17 mouse cellular contexts compared by ENCODE assay signal in the genomic region with DNA sequence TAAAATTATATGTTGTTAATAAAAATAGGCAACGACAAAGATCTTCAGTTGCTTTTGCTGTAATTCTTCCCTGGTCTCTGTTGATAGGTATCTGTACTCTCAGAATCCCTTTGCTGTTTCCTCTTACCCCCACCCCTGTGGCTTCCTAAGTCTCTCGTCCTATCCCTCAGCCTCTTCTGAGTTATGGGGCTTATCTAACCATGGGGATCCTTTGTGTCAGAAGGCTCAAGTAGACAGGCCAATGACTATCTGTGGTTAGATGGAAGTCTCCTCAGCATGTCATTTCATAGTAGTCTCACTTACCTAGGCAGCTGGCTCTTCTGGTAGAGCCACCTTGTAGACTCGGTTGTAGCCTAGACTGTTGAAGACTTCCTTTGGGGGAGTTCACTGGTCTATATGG. TPM values are rescaled to one million over a fixed set of nuclear protein-coding genes. Genes with fewer than 3 reads are reported as not detected.
A peak's percentile ranks its signal among the peaks of the same experiment; 100 is the strongest.
DNase-seq lines count a peak whose midpoint lies in the region; TF ChIP-seq lines count a peak whose summit lies in the region.
"Had no signal": no experiment of that assay in that cellular context is flagged by ENCODE, and none has a peak within 500 bp of the region (broad histone marks: within the 10 kb centered on the region; RNA-seq: fewer than 3 reads in every experiment).

No protein-coding gene starts in this region.

- no peaks in the 10 kb centered on the region for H3K27me3 ChIP-seq in MEL (ENCODE audit: control insufficient read depth in 1 of 2, insufficient read depth in 2 of 2, low read length in 2 of 2)
- H3K27me3 ChIP-seq: Patski had no signal

- peak; percentile 66 for DNase-seq in MEL (ENCODE audit: low read depth, low spot score)
- no peak for DNase-seq in layer of hippocampus, postnatal 25 days (ENCODE audit: extremely low spot score in 1 of 2, low spot score in 1 of 2)
- DNase-seq: adrenal gland, adult 2 months; adrenal gland, adult 8-10 months; adrenal gland, postnatal 10 days; adrenal gland, postnatal 14 days; adrenal gland, postnatal 25 days; adrenal gland, postnatal 36 days; B cell, adult 2 months; cerebellum, adult 11 months; cerebellum, adult 11-12 months; cerebellum, adult 18-20 months; cerebellum, adult 2 months; cerebellum, adult 8-10 months had no signal

- H3K36me3 ChIP-seq in MEL (ENCODE audit: control insufficient read depth in 1 of 2, insufficient read depth in 2 of 2, low read length in 2 of 2): peaks cover 0 to 13% of the 10 kb centered on the region in 2 experiments; a peak in 2 of 4 replicates
- H3K36me3 ChIP-seq: G1E had no signal

- TF ChIP-seq RAD21 in MEL (IDR thresholded peaks at IDR 0.05; ENCODE audit: low read depth, low read length): no peak

- no peak for TF ChIP-seq CTCF in MEL (IDR thresholded peaks at IDR 0.05 in 2 of 3, conservative IDR thresholded peaks at IDR 0.05 in 1 of 3; ENCODE audit: control insufficient read depth in 1 of 3, insufficient read depth in 1 of 3, low read depth in 2 of 3, low read length in 3 of 3, poor library complexity in 1 of 3, severe bottlenecking in 1 of 3)

- TF ChIP-seq EP300 in MEL (IDR thresholded peaks at IDR 0.05; ENCODE audit: low read depth in 1 of 2, low read length in 2 of 2): peak in 1 of 2 experiments; percentile 25; a peak in 1 of 4 replicates

- no peak for TF ChIP-seq POLR2A in MEL (IDR thresholded peaks at IDR 0.05; ENCODE audit: control insufficient read depth in 1 of 2, insufficient read depth in 1 of 2, low read depth in 1 of 2, low read length in 2 of 2, poor library complexity in 1 of 2)

- H3K4me1 ChIP-seq in MEL (ENCODE audit: control insufficient read depth in 1 of 2, insufficient read depth in 2 of 2, low read length in 2 of 2): peaks cover 11 to 12% of the 10 kb centered on the region in 2 experiments

- no peak overlapping the region for H3K9ac ChIP-seq in MEL (ENCODE audit: control insufficient read depth, low read depth, low read length, poor library complexity, severe bottlenecking)

- no peaks in the 10 kb centered on the region for H3K9me3 ChIP-seq in MEL (replicated peaks; ENCODE audit: insufficient read depth, low read length)
- H3K9me3 ChIP-seq: G1E had no signal

- no peaks in the 10 kb centered on the region for H3K79me2 ChIP-seq in MEL (ENCODE audit: control insufficient read depth, insufficient read depth, low read length, poor library complexity)

- H3K27ac ChIP-seq in MEL (ENCODE audit: control insufficient read depth, low read depth, low read length): 0 out of 2 replicates have a peak overlapping the region, but pooled peaks have one; percentile 29

- no peak overlapping the region for H3K4me3 ChIP-seq in MEL (ENCODE audit: control insufficient read depth in 1 of 2, insufficient read depth in 1 of 2, low read depth in 2 of 2, low read length in 2 of 2)

TF ChIP-seq in MEL, 35 proteins besides CTCF, POLR2A, EP300 and RAD21:
- TF ChIP-seq MYC (IDR thresholded peaks at IDR 0.05; ENCODE audit: low read depth, low read length) (no peak), BHLHE40 (IDR thresholded peaks at IDR 0.05; ENCODE audit: borderline replicate concordance, low read depth, low read length) (no peak), CHD1 (IDR thresholded peaks at IDR 0.05; ENCODE audit: low read depth, low read length) (no peak), POLR2AphosphoS5 (IDR thresholded peaks at IDR 0.05; ENCODE audit: borderline replicate concordance, low read depth, low read length) (no peak), CHD2 (IDR thresholded peaks at IDR 0.05; ENCODE audit: low read length) (no peak), UBTF (IDR thresholded peaks at IDR 0.05; ENCODE audit: borderline replicate concordance, insufficient read depth, low read depth, low read length) (no peak), JUND (IDR thresholded peaks at IDR 0.05; ENCODE audit: low read depth, low read length) (no peak), ELF1 (IDR thresholded peaks at IDR 0.05; ENCODE audit: low read depth, low read length) (no peak), MAZ (IDR thresholded peaks at IDR 0.05; ENCODE audit: low read depth, low read length) (peak; percentile 39; the same call in 1 of the 2 replicates), MYB (IDR thresholded peaks at IDR 0.05; ENCODE audit: low read depth, low read length) (no peak), ETS1 (IDR thresholded peaks at IDR 0.05; ENCODE audit: low read depth, low read length) (0 out of 2 replicates have a peak, but pooled peaks have one; percentile 25), HCFC1 (IDR thresholded peaks at IDR 0.05; ENCODE audit: low read depth, low read length) (no peak), MEF2A (IDR thresholded peaks at IDR 0.05; ENCODE audit: extremely low read depth, insufficient replicate concordance, low read depth, low read length, poor library complexity, severe bottlenecking) (no peak), GABPA (IDR thresholded peaks at IDR 0.05; ENCODE audit: low read depth, low read length) (no peak), SIN3A (IDR thresholded peaks at IDR 0.05; ENCODE audit: low read length) (0 out of 2 replicates have a peak, but pooled peaks have one; percentile 3), GATA1 (IDR thresholded peaks at IDR 0.05; ENCODE audit: low read depth, low read length) (peak; percentile 67)

RNA-seq across cellular contexts. Expression of a gene that starts 35.1 kb away (rescaled TPM):
- total RNA-seq in MEL (2012; rRNA removed): 3.8 and 5.0 TPM in 2 replicates
- polyA plus RNA-seq in MEL (2012; ENCODE audit: insufficient read depth in 1 of 2, insufficient read length in 2 of 2, low read depth in 1 of 2, low replicate concordance in 2 of 2, missing spikeins in 1 of 2): 1 to 10 TPM in 1 of 2 experiments, not detected in 1; 4.9 TPM
- total RNA-seq in layer of hippocampus, postnatal 25 days (2021): under 1 TPM; 0.12 to 0.23 TPM
- polyA plus RNA-seq: CD4-positive, CD25-positive, alpha-beta regulatory T cell, adult 4 months had no signal
